Mouse (Mus musculus) adrenal gland, adult 2 months (tissue): ENCODE measurements around the gene Olfr1467. TPM values are rescaled to one million over a fixed set of nuclear protein-coding genes. Genes with fewer than 3 reads are reported as not detected.

Source experiments
- DNase-seq: peaks from one replicate; pipeline ENCODE4 v3.0.0; 2021
- long read RNA-seq: library from polyadenylated mRNA; stranded (forward); transcript quantifications from one replicate; pipeline ENCODE4 v2.0.0, GENCODE M21; 2021
- polyA plus RNA-seq: library from polyadenylated mRNA; depleted of rRNA; stranded (reverse); fragments of >200 nt; gene quantifications from 2 replicates; pipeline ENCODE4 v1.2.3, GENCODE M21; 2012; rRNA removed
- total RNA-seq, 2 experiments: library from RNA; stranded (reverse); gene quantifications; 2 replicates each; pipeline ENCODE4 v1.2.3; 2021

Olfr1467 gene
- total RNA-seq (not detected), polyA plus RNA-seq (not detected in 2 replicates)
- long read RNA-seq = 0 reads

DNA sequence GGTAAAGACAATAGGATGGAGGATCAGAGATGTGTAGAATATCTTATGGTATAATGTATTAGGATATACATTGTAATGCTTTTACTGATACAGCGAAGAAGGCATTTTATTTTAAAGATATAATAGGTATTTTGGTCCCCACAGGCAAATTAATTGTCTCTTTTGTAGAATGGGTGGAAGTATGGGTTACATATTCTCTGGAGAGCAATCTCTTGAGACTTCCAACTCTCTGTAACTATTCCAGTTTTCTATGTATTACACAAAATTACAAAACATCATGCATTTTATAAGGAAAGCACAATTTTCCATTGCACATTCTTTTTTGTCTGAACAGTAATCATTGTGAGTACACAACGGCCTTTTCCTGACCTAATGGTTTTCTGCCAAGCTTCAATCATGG is at the start of gene Olfr1467:
Gene Olfr1467, plus strand, starts transcription at position 301 of the 400 bp plus-strand sequence.
- no peak for DNase-seq

DNA sequence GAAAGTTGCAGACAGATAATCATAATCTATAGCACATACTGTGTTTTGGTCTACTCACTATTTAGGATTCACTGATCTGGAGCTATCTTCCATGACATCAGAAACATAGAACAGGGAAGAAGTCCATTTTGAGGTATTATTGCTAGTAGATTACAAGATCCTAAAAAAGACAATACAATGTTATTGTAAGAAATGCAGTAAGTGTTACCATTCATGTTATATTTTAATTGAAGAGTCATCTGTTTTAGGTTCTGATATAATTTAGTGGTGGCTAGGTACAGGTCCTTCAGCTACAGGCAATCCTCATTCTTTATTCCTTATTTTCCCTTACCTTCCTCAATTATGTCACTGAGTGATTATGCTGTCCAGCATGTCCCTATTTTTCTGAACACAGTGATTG is 46.6 kb upstream of the Olfr1467 start, which contains the start of gene Olfr1465:
Gene Olfr1465, minus strand, starts transcription at position 101 of the 400 bp plus-strand sequence.
- DNase-seq = no peak

DNA sequence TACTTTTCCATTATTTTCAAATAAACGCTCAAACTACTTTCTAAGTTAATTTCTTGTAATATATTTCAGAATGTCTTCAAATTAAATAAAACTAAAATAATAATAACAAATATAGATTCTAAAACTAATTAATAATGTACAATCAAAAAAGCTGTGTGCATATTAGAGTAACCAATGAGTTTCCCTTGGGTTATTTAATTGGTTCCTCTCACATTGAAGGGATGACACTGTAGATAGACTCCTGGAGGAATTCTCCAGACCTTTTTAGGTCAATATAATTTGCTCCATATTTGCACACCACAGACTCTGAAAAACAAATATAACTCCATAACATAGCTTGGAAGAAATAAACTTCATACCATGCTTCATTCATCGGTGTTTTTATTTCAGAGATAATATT is 23.5 kb upstream of the Olfr1467 start, which contains the start of gene Olfr1466:
Gene Olfr1466, plus strand, starts transcription at position 301 of the 400 bp plus-strand sequence.
- no peak for DNase-seq

DNA sequence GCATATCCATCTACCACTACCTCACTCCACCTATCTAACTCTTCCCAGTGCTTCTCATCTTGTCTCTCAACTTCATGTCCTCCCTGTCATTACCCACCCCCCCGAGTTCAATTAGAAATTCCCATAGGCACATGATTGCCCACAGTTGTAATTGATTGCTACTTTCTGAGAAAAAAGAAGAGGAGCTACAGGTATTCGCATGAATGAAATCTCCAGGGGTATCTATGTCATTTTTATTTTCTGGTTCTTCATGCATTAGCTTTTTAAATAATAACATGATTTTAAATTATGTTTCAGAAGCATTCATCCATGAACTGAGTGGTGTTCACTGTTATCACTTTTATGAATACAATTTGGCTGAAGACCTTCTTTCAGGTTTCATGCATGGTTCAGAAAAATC is 45.5 kb downstream of the Olfr1467 start, which contains the start of gene Olfr1469:
Gene Olfr1469, plus strand, starts transcription at position 301 of the 400 bp plus-strand sequence.
- DNase-seq = no peak

Other genes starting within 250 kb of the Olfr1467 start
- gene Olfr1459, start 212.7 kb upstream of the Olfr1467 start, total RNA-seq = under 1 TPM; 0.03 to 0.06 TPM
- gene Olfr1459, start 212.7 kb upstream of the Olfr1467 start, polyA plus RNA-seq = not detected in 2 replicates
- not detected for gene Olfr1461, start 199.2 kb upstream of the Olfr1467 start, total RNA-seq
- gene Olfr1461, start 199.2 kb upstream of the Olfr1467 start, polyA plus RNA-seq = not detected in 2 replicates
- not detected for gene Olfr1462, start 176.5 kb upstream of the Olfr1467 start, total RNA-seq
- not detected in 2 replicates for gene Olfr1462, start 176.5 kb upstream of the Olfr1467 start, polyA plus RNA-seq
- not detected for gene Olfr1463, start 130.9 kb upstream of the Olfr1467 start, total RNA-seq
- not detected in 2 replicates for gene Olfr1463, start 130.9 kb upstream of the Olfr1467 start, polyA plus RNA-seq
- gene Olfr1465, start 46.7 kb upstream of the Olfr1467 start, total RNA-seq = not detected
- gene Olfr1465, start 46.7 kb upstream of the Olfr1467 start, polyA plus RNA-seq = not detected in 2 replicates
- gene Olfr1466, start 23.4 kb upstream of the Olfr1467 start, total RNA-seq = not detected
- not detected in 2 replicates for gene Olfr1466, start 23.4 kb upstream of the Olfr1467 start, polyA plus RNA-seq
- not detected for gene Olfr1469, start 45.6 kb downstream of the Olfr1467 start, total RNA-seq
- not detected in 2 replicates for gene Olfr1469, start 45.6 kb downstream of the Olfr1467 start, polyA plus RNA-seq
- gene Olfr1471, start 81.2 kb downstream of the Olfr1467 start, total RNA-seq = not detected
- gene Olfr1471, start 81.2 kb downstream of the Olfr1467 start, polyA plus RNA-seq = not detected in 2 replicates
- gene Olfr1472, start 93.8 kb downstream of the Olfr1467 start, total RNA-seq = not detected
- gene Olfr1472, start 93.8 kb downstream of the Olfr1467 start, polyA plus RNA-seq = not detected in 2 replicates
- not detected for gene Olfr1474, start 107.3 kb downstream of the Olfr1467 start, total RNA-seq
- gene Olfr1474, start 107.3 kb downstream of the Olfr1467 start, polyA plus RNA-seq = not detected in 2 replicates
- gene Olfr1475, start 118.0 kb downstream of the Olfr1467 start, total RNA-seq = not detected
- not detected in 2 replicates for gene Olfr1475, start 118.0 kb downstream of the Olfr1467 start, polyA plus RNA-seq
- gene Olfr1477, start 138.3 kb downstream of the Olfr1467 start, total RNA-seq = not detected
- gene Olfr1477, start 138.3 kb downstream of the Olfr1467 start, polyA plus RNA-seq = not detected in 2 replicates
- gene Olfr1480, start 165.7 kb downstream of the Olfr1467 start, total RNA-seq = not detected
- not detected in 2 replicates for gene Olfr1480, start 165.7 kb downstream of the Olfr1467 start, polyA plus RNA-seq
- not detected for gene Olfr1484, start 221.3 kb downstream of the Olfr1467 start, total RNA-seq
- not detected in 2 replicates for gene Olfr1484, start 221.3 kb downstream of the Olfr1467 start, polyA plus RNA-seq